Mouse (Mus musculus): Measurements from ENCODE around the gene Trabd.
A peak's percentile ranks its signal among the peaks of the same experiment; 100 is the strongest.

Gene Trabd

DNA sequence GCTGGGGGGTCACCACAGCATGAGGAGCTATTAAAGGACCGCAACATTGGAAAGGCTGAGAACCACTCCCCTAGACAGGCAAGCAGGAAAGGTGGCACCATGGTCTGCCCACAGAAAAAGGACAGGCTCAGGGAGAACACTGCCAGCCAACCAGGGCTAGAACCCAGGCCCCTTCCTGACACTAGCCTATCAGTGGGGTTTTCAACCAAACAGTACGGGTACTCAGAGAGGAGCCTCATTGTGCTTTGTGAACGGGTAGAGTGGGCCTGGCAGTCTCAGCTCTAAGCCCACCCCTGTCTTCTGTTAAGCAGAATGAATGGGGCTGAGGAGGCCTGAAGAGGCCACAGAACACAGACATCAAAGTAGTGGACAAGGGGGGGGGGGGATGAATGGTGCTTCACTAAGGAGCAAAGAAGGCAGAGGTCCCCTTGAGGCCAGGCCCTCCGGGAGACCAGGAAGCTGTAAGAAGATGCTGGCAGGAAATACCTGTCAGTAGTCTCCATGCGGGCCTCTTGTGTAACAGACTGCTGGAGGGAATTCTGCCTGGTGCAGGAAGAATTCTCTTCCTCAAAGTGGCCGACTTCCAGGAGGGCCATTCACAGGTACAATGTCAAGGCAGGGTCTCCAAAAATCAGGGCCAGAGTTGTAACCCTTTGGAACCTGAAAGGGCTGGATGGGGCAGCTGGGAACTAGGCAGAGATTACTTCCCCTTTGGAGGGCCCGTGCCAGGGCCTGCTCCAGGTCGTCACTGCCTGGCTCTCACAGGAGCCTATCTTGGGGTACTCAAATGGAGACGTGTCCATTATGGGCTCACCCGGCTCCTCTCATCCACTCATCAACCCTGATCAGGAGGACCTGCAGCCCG is at the start of gene Trabd:
TSS of gene Trabd (plus strand) at position 512 of the 865 bp plus-strand sequence.
- peak; percentile 96 for DNase-seq

DNA sequence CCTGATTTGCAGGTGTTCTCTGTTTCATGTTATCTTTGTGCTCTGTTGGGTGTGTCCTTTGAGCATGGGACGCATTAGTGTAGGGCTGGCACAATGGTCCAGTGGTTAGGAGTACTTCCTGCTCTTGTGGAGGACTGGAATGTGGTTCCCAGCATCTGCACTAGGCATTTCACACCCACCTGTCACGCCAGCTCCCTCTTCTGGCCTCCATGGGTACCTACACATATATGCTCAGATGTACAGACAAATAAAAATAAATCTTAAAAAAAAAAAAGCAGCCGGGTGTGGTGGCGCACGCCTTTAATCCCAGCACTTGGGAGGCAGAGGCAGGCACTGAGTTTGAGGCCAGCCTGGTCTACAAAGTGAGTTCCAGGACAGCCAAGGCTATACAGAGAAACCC is 30.5 kb upstream of the Trabd start:
- peak; percentile 80 for DNase-seq

DNA sequence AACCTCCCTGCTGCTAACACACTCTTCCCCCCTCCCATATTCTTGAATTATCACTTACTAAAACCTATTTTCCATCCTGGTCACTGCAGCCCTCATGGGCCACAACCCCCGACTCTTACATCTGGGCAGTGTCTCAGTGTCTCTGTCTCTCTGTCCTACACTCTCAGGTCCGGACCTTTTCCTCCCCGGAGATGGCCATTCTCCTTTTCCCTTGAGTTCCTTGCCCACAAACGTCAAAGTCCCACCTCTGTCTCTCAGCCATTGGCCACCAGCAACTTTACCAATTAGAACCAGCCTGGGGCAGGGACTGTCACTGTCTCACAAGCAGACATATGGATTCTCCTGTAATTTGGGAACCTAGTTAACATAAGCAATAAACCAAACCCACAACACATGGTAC is 28.6 kb upstream of the Trabd start:
- peak; percentile 84 for DNase-seq

DNA sequence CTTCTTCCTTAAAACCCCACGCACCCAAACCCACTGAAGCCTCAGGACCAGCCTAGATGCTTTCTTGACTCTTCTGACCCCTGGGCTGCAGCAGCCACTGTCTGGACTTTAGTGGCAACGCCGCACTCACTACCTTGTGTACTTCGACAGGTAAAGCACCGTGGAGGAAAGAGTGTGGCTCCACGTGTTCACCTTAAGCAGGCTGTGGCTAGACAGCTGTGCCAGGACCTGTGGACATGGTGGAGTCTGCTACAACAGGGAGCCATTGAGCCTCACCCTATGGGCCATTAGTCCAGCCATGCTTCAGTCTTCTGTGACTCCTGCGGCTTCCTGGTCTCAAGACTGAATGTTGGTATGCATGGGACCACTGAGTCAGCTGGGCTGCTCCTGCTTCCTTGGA is 20.3 kb upstream of the Trabd start:
- peak; percentile 85 for DNase-seq

DNA sequence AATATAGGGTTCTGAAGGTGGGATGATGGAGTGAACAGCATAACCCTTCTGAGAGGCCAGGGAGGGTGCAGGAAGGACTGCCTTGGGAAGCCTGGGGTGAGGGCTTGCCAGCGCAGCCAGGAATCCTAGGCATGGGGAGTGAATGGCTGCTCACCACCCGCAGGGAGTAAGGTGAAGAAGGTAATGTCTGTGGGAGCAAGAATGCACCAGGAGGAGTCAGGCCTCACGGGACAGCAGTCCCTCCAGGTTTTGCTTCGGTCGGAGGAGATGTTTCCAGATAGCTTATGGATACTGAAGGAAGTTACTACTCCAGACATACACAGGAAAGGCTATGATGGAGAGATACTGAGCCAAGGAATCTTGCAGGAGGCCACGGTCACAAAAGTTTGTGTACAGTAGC is 16.2 kb upstream of the Trabd start:
- peak; percentile 75 for DNase-seq

DNA sequence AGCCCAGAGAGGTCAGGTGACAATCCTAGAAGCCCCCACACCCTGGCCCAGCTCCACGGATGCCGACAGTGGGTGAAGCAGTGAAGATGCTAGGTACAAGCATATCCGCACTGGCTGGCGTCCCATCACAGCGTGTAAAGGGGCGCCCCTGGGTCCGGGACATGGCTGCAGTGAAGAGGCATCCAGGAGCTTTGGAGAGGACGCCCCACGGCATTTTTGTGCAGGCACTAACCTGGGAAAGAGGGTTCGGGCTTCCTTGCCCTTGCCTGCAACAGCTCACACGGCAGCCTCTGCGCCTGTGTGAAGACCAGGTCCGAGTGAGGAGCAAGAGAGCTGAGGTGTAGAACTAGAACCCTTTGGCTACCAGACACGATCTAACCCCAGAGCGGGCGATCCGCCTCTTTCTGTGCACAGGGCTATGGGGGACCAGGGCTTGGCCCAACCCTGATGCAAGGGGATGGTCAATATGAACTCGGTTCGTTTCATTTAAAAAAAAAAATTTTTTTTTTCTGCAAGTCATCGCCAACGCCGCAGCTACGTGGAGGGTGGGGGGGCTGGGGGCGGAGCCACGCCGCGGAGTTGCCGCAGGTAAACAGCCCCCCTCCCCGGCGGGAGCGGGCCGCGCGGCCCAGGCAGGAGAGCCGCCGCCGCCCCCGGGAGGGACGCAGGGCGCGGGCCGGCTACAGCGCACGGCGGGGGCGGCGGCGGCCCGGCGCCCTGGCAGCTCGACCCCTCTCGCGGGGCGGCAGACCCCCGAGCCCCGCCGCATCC is 15.6 kb upstream of the Trabd start, which contains the start of gene Panx2:
TSS of gene Panx2 (plus strand) at position 574 of the 771 bp plus-strand sequence.
- peak; percentile 75 for DNase-seq

DNA sequence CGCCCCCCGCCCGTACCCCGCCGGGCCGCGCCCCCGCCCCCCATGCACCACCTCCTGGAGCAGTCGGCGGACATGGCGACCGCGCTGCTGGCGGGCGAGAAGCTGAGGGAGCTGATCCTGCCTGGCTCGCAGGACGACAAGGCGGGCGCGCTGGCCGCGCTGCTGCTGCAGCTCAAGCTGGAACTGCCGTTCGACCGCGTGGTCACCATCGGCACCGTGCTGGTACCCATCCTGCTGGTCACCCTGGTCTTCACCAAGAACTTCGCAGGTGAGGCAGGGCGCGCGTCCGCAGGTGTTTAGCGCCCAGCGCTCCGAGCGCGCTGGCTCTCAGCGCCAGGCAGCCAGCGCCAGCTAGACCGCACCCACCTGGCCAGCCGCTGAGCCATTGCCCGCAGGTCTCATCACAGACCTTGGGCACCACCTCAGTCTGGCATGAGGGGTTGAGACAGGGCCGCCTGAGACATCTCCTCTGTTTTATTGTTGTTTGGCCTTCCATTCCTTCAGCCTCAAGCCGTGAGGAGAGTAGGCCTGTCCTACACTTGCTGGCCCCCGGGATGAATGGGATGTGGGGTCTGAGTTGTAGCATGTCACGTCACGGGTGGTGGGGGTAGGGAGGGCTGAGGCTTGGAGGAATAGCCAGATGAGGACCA is 14.8 kb upstream of the Trabd start:
- peak; percentile 90 for DNase-seq

DNA sequence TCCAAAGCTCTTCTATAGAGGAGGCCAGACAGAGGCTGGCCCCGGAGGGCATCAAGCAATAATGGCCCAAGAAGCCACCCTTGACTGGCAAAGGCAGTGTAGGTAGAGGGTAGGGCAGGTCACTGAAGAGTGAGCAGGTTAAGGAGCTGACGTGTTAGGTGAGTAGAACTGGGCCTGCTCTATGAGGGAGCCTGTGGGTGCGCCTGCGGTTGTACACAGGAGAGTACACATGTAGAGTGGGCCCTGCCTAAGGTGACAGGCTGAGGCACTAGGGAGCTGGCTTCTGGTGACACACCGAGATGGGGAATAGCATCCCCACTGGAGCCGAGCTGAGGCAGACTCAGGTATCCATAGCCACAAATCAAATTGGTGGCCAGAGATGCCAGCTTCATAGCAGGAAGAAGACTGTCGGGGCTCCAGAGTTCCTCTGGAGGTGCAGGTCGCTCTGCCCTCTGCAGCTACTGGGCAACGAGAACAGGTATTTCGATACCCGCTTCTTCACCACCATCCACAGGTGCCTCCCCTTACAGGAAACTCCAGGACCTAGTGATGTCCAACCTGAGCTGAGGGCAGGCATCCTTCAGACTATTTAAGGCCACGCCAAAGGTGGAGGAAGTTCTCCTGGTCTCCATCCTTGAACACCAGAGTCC is 14.0 kb upstream of the Trabd start:
- peak; percentile 82 for DNase-seq

DNA sequence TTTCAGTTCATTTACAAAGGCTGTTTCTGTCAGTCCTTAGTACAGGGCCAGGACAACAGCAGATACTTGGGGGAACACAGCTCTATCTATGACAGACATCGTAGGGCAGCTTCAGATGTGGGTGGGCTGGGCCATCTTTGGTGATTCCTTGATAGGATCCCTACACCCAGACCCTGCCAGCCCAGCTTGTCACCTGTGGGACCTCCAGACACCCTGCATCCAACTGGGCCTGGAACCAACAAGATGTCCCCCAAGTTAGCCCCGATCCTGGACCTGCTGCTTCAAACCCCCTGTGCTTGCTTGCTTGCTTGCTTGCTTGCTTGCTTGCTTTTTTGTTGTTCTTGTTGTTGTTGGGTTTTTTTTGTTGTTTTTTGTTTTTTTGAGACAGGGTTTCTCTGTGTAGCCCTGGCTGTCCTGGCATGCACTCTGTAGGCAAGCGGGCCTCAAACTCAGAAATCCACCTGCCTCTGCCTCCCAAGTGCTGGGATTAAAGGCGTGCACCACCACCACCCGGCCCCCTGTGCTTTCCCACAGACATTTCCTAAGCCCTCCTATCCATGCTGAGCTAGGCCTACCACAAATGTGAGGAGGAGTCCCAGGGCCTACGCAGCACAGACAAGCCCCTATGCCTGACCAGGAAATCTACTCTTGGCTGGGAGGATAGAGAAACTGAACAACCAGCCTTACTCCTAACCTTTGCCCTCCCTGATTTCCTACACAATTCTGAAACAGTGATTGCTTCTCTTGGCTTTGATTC is 13.0 kb upstream of the Trabd start:
- peak; percentile 80 for DNase-seq

DNA sequence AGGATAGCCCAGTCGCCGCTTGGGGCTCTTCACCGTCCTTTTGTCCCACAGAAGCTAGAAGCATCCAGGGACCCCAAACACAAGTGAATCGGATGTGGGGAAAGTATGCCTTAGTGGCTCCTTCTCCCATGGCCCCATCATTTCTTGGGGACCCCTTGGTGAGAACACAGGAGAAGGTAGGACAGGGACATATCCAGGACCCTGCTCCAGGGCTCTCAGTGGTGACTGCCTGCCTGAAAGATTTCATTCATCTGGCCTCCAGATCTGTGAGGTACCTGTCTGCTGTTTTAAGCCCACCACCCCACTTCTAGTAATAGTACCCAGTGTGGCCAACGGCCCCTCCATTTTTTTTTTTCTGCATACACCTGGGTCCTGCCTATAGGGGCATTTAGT is 12.4 kb upstream of the Trabd start:
- DNase-seq = peak; percentile 72

DNA sequence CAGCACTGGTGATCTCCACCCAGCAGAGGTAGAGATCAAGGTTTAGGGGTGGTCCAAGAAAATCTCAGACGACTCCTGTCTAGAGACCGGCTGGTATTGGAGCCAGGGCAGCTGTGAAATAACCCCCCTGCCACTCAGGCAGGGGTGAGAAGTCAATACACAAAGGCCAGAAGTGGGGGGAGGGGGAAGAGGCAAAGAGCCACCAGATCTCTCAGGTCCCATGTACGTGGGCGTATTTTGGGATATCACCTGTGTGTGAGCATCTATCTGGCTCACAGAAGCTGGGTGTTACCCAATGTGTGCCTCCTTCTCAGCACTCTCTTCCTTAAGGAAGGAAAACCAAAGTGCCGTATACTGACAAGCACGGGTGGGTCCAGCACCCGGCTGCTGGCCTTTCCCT is 11.9 kb upstream of the Trabd start:
- peak; percentile 79 for DNase-seq

DNA sequence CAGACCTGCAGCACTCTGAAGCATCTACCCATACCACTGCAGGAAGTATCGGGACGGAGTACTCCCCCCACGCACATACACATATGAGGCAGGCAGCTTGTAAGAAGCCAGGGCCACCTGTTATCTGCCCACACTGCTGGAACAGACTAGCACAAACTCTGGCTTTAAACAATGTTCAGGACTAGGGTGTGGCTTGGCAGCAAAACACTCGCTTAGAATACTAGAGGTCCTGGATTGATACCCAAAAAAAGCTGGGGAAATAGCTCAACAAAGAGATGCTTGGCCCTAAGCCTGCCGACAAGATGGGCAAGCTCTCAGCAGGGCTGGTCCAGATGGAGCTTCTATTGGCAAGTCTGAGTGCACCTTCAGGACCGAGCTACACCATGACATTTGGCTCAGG is 11.4 kb upstream of the Trabd start:
- DNase-seq = no peak

DNA sequence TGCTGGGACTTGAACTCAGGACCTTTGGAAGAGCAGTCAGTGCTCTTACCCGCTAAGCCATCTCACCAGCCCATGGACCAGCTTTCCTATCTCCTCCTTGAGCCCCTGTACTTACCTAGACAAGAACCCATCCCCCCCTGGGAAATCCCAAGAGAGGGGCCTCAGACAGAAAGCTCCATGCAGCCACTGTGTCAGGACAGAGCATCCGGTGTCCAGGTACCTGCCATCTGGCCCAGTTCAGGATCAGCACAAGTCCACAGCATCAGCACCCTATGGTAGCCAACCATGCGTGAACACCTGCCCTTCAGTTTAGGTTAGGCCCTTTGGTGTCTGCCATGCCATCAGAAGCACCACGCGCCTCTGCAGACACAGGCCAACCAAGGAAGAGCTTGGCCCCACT is 10.0 kb upstream of the Trabd start:
- no peak for DNase-seq

DNA sequence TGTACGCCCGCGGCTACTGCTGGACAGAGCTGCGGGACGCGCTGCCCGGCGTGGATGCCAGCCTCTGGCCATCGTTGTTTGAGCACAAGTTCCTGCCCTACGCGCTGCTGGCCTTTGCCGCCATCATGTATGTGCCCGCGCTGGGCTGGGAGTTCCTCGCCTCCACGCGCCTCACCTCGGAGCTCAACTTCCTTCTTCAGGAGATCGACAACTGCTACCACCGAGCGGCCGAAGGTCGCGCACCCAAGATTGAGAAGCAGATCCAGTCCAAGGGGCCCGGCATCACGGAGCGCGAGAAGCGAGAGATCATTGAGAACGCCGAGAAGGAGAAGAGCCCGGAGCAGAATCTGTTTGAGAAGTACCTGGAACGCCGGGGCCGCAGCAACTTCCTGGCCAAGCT is 7.3 kb upstream of the Trabd start:
- no peak for DNase-seq

DNA sequence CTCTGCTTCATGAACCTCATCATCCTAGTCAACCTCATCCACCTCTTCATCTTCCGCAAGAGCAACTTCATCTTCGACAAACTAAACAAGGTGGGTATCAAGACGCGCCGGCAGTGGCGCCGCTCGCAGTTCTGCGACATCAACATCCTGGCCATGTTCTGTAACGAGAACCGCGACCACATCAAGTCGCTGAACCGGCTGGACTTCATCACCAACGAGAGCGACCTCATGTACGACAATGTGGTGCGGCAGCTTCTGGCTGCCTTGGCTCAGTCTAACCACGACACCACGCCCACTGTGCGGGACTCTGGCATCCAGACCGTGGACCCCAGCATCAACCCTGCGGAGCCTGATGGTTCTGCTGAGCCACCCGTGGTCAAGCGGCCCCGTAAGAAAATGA is 6.7 kb upstream of the Trabd start:
- no peak for DNase-seq

DNA sequence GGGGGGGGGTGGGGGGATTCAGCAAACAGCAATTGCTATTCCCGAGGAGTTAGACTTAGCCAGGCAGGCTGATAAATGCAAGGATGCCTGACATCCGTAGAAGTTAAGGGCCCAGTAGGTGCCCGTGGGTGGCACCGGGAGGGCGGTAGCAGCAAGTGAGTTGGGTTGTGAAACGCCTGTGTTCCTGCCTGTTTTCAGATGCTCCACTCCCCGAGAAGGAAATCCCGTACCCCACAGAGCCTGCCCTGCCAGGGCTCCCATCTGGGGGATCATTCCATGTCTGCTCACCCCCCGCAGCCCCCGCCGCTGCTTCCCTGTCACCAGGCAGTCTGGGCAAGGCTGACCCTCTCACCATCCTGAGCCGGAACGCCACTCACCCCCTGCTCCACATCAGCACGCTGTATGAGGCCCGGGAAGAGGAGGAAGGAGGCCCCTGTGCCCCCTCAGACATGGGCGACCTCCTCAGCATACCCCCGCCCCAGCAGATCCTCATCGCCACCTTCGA is 5.5 kb upstream of the Trabd start:
- peak; percentile 90 for DNase-seq

DNA sequence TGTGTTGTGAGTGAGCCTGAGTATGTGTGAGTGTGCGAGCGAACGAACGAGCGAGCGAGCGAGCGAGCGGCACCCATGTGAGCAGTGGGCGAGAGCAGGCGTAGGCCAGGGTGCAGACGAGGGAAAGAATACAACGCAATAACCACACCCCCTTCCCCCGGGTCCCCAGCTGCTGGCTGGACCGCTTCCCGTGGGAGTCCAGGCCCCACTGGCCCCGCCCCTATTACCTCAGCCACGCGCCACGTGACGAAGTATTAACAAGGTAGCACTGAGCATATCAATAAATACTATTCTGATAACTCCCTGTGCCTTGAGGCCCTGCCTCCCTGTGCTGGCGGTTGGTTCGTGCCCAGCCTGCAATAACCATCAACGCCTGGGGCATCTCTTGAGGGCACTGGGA is 4.3 kb upstream of the Trabd start:
- no peak for DNase-seq

DNA sequence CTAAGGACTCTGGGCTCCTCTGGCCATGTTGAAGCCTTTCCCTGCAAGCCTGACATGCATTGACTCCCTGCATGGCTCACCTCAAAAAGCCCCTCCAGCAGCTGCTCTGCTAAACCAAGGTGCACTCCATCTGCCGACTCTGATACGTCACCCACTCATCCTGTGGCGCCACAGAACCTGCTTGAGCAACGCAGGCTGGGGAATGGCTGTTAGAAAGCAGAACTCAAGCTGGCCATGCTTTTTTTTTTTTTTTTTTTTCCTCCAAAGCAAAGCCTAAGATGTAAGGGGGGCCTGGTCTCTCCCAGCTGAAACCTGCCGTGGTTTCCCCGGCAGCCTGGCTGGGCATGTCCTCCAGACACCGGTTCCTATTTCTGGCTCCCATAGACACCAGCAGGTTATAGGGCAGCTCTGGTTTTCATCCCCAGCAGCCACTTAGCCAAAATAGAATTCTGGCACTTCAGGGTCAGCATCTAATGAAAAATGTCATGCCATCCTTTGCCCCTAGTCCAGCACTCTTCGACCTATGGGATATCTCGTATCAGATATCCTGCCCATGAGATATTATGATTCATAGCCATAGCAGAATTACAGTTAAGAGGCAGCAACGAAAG is 826 bp upstream of the Trabd start:
- DNase-seq = peak; percentile 97

DNA sequence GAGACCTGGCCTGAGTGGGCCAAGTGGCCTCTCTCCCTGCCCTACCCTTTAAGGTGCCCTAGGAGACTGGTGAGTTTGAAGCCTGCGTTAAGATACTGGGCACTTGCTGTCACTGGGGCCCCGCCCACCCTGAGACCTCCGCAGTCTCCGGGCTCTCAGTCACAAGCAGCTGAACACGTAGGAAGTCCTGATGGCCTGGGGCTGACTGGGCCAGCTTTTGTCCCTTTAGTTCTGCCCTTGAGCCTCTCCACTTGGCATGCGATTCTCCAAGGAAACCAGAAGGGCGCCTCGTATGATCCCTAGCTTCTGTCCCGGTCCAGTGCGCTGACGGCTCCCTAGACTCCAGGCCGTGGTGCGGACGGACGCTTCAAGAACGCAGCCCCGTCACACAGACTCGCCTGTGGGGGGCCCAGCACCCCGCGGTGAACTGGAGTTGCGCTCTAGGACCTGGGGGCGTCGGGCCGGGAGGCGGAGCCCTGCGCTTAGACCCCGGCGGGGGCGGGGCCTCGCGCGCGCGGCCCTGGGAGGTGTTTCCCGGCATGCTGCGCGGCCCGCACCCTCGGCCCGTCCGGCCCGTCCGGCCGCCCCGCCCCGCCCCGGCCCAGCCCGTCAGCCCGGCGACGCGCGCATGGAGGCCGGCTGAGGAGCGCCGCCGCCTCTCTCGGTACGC is 689 bp downstream of the Trabd start:
- DNase-seq = peak; percentile 99

DNA sequence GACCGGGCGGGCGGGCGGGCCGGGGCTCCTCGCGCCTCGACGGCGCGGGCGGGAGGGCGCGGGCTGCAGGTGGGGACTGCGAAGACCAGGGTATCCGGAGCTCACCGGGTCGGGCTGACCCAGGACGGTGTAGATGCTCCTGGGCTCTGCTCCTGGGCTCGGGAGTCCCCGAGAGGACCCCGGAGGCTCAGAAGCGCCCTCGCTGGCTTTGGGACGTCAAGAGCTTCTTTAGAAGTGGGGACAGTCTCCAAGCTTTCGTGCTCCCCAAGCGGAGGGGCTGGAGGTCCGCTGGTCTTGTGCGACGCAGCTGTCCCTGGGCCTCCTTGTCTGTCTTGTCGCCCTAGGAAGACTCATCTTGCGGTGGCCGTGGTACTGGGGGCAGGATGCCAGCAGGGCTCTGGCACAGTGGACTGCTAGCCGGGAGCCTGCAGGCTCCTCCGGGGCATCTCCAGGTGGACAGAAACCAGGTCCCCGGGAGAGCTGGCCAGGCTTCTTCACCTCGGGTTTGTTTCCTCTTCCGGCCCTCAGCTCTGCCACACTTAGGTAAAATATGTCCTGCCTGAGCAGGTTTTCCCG is 1.3 kb downstream of the Trabd start:
- peak; percentile 96 for DNase-seq
